Mouse (Mus musculus): Measurements from ENCODE around the gene Adamtsl5. TPM values are rescaled to one million over a fixed set of nuclear protein-coding genes. Genes with fewer than 3 reads are reported as not detected.

The Adamtsl5 gene
- total and polyA plus RNA-seq, 2 experiments from 2014 or later: 0.62 to 0.77 TPM

DNA sequence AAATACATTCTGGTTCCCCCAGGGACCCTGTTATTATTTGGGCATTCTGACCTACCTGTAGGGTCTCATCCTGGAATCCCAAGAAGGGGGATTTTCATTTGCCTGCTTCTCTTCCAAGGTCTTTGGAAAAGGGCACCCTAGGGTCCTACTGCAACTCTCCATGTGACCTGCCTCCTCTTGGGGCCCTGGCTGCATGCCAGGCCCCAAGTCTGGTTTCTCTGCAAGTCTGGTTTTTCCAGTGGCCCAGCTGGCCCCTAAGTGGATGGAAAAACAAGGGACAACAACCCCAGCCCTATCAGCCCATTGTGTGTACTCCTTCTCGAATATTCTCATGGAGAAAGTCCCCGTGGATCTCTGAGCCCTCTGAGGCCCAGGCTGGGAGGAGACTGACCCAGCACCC lies 17.3 kb downstream of the Adamtsl5 start:
- no peak overlapping the region for H3K4me3 ChIP-seq (ENCODE audit: low read depth, low read length)
- H3K27ac ChIP-seq (ENCODE audit: low read depth, low read length): no peak overlapping the region
- H3K4me1 ChIP-seq (ENCODE audit: insufficient read depth, low read length): peaks cover 5% of the 10 kb centered on the region; the same call in 1 of the 2 replicates
- WGBS: 66% methylated on average over 2 of the region's 2 CpGs
- no peak for DNase-seq (ENCODE audit: low spot score)
- H3K36me3 ChIP-seq (ENCODE audit: insufficient read depth, low read length): no peaks in the 10 kb centered on the region
- no peak for TF ChIP-seq CTCF (IDR thresholded peaks at IDR 0.05)
- no peak overlapping the region for H3K4me2 ChIP-seq (ENCODE audit: low read depth, low read length, poor library complexity, severe bottlenecking)
- H3K9ac ChIP-seq (replicated peaks; ENCODE audit: low read length, poor library complexity, severe bottlenecking): no peak overlapping the region
- ATAC-seq (ENCODE audit: low FRiP score): no peak
- H3K27me3 ChIP-seq (ENCODE audit: insufficient read depth, low read length): no peaks in the 10 kb centered on the region
- H3K9me3 ChIP-seq (ENCODE audit: low read length): no peaks in the 10 kb centered on the region

DNA sequence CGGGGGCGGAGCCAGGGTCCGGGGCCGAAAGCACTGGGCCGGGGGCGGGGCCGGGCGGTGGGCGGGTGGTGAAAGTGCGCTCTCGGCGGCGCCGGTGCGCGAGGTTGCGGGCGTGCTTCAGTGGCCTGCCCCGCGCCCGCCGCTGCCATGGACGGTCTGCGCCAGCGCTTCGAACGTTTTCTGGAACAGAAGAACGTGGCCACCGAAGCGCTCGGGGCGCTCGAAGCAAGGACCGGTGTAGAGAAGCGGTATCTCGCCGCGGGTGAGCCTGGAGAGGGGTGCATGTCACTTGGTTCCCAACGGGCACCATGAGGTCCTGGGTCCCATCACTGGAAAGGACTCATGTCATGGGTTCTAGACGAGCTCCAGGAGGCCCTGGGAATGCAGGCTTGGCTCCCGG lies 18.1 kb downstream of the Adamtsl5 start:
- no peaks in the 10 kb centered on the region for H3K27me3 ChIP-seq (ENCODE audit: insufficient read depth, low read length)
- H3K36me3 ChIP-seq (ENCODE audit: insufficient read depth, low read length): no peaks in the 10 kb centered on the region
- no peak for TF ChIP-seq CTCF (IDR thresholded peaks at IDR 0.05)
- 1% methylated on average over 29 of the region's 41 CpGs for WGBS
- ATAC-seq (ENCODE audit: low FRiP score): no peak; the same call in 1 of the 2 replicates
- peak overlapping the region; percentile 51; the same call in 1 of the 2 replicates for H3K9ac ChIP-seq (replicated peaks; ENCODE audit: low read length, poor library complexity, severe bottlenecking)
- H3K27ac ChIP-seq (ENCODE audit: low read depth, low read length): no peak overlapping the region
- peaks cover 5% of the 10 kb centered on the region; the same call in 1 of the 2 replicates for H3K4me1 ChIP-seq (ENCODE audit: insufficient read depth, low read length)
- H3K4me2 ChIP-seq (ENCODE audit: low read depth, low read length, poor library complexity, severe bottlenecking): peak overlapping the region; percentile 79
- DNase-seq (ENCODE audit: low spot score): no peak
- H3K4me3 ChIP-seq (ENCODE audit: low read depth, low read length): peak overlapping the region; percentile 48
- H3K9me3 ChIP-seq (ENCODE audit: low read length): no peaks in the 10 kb centered on the region

DNA sequence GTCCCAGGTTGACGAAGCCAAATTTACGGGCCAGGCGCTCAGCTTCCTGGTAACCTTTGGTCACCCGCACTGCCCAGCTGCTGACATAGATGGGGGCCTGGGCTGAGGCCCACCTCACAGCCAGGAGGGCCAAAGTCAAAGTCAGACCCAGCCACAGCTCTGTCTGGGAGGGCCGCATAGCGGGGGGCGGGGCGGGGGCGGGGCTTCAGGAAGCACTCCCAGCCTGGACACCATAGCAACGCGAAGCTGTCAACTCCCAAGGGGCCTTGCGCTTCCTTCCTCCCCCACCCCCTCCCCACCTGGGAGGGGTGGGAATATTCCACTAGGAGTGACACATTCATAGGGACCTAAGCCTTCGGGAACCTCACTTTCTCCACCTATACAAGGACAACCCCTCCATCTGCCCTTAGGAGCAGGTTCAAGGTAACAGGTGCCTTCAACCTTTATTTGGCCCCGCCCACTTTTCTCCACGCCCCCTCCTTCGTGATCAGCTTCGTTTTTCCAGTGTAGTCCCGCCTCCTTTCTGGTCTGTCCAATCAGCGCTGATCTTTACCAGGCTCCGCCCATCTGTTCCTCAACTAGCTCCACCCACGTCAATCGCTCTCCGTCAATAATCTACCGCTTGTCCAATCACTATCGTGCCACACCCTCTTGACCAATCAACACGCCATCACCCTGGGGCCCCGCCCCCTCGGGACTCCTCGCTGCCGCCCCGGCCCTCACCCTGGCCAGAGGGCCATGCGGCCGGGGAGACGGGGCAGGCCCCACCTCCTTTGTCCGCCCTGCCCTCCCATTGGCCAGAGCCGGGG lies 18.7 kb downstream of the Adamtsl5 start, which contains the start of the genes Pcsk4 and Reep6:
Gene Pcsk4, minus strand, starts transcription at position 226 of the 809 bp plus-strand sequence.
Gene Reep6, plus strand, starts transcription at position 681 of the 809 bp plus-strand sequence.
- Histone ChIP-seq H3K9ac (replicated peaks; ENCODE audit: low read length, poor library complexity, severe bottlenecking) (peak within 1 kb of the TSS; percentile 51; the same call in 1 of the 2 replicates), H3K4me3 (ENCODE audit: low read depth, low read length) (peak within 1 kb of the TSS; percentile 48), H3K36me3 (ENCODE audit: insufficient read depth, low read length) (no peaks in the 10 kb centered on the region), H3K9me3 (ENCODE audit: low read length) (no peaks in the 10 kb centered on the region), H3K4me1 (ENCODE audit: insufficient read depth, low read length) (peaks cover 5% of the 10 kb centered on the region; the same call in 1 of the 2 replicates), H3K4me2 (ENCODE audit: low read depth, low read length, poor library complexity, severe bottlenecking) (peak within 1 kb of the TSS; percentile 79), H3K27me3 (ENCODE audit: insufficient read depth, low read length) (no peaks in the 10 kb centered on the region), H3K27ac (ENCODE audit: low read depth, low read length) (no peak within 1 kb of the TSS)
- peak; percentile 98 for DNase-seq (ENCODE audit: low spot score)
- peak; percentile 95 for ATAC-seq (ENCODE audit: low FRiP score)
- TF ChIP-seq CTCF (IDR thresholded peaks at IDR 0.05): no peak
- 5% methylated on average over 32 of the region's 36 CpGs for WGBS

DNA sequence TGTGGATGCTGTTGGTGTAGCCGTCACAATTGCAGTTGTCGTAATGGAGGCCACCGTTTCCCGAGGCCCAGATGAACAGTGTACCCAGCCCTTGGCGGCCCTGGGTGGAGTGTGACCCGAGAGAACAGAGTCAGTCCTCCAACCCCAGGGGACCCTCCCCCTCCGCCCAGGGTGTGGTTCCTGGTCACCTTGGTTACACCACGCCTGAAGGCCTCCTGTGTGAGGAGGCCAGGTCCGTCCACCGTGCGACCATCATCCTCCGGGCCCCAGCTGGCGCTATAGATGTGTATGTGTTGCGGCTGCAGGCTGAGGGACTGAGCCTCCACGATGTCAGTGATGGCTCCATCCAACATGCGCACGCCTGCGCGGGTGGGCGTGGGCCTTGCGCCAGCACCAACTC lies 23.2 kb downstream of the Adamtsl5 start:
- H3K9ac ChIP-seq (replicated peaks; ENCODE audit: low read length, poor library complexity, severe bottlenecking): no peak overlapping the region
- DNase-seq (ENCODE audit: low spot score): no peak

DNA sequence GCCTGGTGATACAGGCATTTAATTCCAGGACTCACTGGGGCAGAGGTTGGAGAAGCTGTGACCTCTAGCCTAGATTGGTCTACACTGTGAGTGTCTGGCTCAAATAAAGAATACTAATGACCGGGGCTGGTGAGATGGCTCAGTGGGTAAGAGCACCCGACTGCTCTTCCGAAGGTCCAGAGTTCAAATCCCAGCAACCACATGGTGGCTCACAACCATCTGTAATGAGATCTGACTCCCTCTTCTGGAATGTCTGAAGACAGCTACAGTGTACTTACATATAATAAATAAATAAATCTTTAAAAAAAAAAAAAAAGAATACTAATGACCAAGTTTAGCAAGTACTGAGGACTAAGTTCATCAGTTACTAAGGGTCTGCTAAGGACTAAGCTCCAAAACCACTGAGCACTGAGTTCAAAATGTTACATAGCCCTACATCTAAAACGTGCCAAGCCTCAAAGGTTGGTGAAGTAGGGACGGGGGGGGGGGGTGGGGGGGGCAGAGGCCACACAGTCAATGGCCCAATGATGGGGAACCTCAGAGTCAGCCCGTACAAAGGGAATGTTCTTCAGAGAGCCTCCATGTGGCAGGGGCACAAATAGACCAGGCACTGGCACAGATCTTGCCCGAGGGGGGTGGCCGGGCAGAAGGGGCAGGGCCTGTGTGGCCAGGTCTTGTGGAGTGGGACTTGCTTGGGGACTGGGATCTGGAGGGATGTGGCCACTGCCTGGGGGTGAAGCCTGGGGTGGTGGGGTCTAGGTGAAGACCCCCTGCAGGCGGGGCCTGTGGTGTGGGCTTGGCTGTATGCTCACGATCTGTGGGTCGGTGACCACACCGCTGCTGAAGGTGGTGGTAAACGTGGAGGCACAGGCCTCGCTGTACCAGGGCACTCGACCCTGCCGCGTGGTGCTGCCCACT lies 23.8 kb downstream of the Adamtsl5 start:
- TF ChIP-seq CTCF (IDR thresholded peaks at IDR 0.05): no peak
- no peak for DNase-seq (ENCODE audit: low spot score)

More for the DNA sequence above, 23.2 kb downstream of the Adamtsl5 start:
- Histone ChIP-seq H3K9me3 (ENCODE audit: low read length) (no peaks in the 10 kb centered on the region), H3K27ac (ENCODE audit: low read depth, low read length) (no peak overlapping the region), H3K4me3 (ENCODE audit: low read depth, low read length) (no peak overlapping the region), H3K36me3 (ENCODE audit: insufficient read depth, low read length) (no peaks in the 10 kb centered on the region), H3K27me3 (ENCODE audit: insufficient read depth, low read length) (no peaks in the 10 kb centered on the region), H3K4me2 (ENCODE audit: low read depth, low read length, poor library complexity, severe bottlenecking) (no peak overlapping the region), H3K4me1 (ENCODE audit: insufficient read depth, low read length) (peaks cover 4% of the 10 kb centered on the region; the same call in 1 of the 2 replicates)
- TF ChIP-seq CTCF (IDR thresholded peaks at IDR 0.05): no peak
- ATAC-seq (ENCODE audit: low FRiP score): no peak
- WGBS: 92% methylated on average over 21 of the region's 21 CpGs

More for the DNA sequence above, 23.8 kb downstream of the Adamtsl5 start:
- ATAC-seq (ENCODE audit: low FRiP score): no peak
- peak overlapping the region; percentile 51; the same call in 1 of the 2 replicates for H3K4me3 ChIP-seq (ENCODE audit: low read depth, low read length)
- no peaks in the 10 kb centered on the region for H3K27me3 ChIP-seq (ENCODE audit: insufficient read depth, low read length)
- no peak overlapping the region for H3K9ac ChIP-seq (replicated peaks; ENCODE audit: low read length, poor library complexity, severe bottlenecking)
- WGBS: 80% methylated on average over 17 of the region's 17 CpGs
- H3K9me3 ChIP-seq (ENCODE audit: low read length): no peaks in the 10 kb centered on the region
- peak overlapping the region; percentile 90 for H3K4me2 ChIP-seq (ENCODE audit: low read depth, low read length, poor library complexity, severe bottlenecking)
- H3K36me3 ChIP-seq (ENCODE audit: insufficient read depth, low read length): no peaks in the 10 kb centered on the region
- H3K27ac ChIP-seq (ENCODE audit: low read depth, low read length): no peak overlapping the region
- H3K4me1 ChIP-seq (ENCODE audit: insufficient read depth, low read length): peaks cover 7% of the 10 kb centered on the region
